Mouse (Mus musculus) embryo, embryonic 10.5 days (tissue): ENCODE data around the gene Rpia.
"Not testable (repeated sequence)": the region's sequence is repeated elsewhere in the genome, so short reads cannot be mapped to it uniquely, and the experiment has no call there.

ENCODE experiments used
- DNase-seq: peaks from one replicate; pipeline ENCODE4 v3.0.0-alpha.2; 2015; ENCODE audit warnings: low spot score

Rpia gene

GRCm38 (mm10) chr6:70791824-70792535 is at the start of gene Rpia:
Rpia (minus strand) TSS chr6:70792232.
- peak; percentile 99 for DNase-seq

DNA sequence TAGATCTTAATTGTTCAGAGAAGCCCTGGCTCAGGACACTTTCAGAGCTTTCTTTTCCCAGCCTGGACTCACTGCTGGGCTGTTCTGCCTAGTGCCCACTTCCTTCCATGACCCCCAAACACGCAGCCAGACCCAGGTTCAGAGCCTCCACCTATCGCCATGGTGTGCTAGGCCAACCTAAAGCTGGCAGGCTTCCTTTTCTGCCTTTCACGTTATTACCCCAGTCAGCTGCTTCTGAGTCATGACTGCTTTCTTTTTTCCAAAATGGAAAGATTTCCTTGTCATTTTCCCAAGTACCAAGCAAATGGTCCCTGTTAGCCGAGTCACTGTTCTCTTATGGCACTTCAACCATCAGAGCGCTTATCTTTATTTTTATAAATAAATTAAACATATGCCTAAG is 48.2 kb upstream of the Rpia start:
- DNase-seq: no peak

- no peak for DNase-seq
Measured at GRCm38 (mm10) chr6:70838532-70838931, 46.5 kb upstream of the Rpia start.

- no peak for DNase-seq
Measured at GRCm38 (mm10) chr6:70837297-70837696, 45.3 kb upstream of the Rpia start.

DNA sequence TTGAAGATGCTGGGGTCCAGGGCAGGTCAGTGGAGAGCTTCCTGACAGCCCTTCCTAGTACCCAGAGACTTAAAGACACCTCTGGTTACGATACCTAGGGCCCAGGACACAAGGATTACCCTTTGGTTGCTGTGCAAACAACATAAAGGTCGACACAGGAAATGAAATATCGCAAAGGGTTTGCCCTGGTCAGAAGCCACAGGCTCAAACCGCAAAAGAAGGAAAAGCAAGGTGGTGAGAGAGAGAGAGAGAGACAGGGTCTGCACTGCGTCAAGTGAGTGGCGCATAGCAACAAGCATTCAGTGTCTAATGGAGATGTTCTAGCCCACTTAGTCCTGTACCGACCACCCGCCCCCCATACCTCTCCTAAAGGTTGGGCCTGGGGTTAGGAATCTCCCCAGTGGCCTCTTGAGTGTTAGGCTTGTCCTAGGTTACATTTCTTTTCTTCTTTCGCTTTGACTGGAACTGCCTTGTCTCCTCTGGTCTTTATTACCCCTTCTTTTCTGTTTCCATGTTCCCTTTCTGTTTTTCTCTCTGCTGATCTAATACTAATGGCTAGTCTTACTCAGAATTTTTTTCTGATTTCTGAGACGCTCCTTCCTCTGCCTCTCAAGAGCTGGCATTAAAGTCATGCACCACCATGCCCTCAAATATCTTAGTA is 39.3 kb upstream of the Rpia start:
- DNase-seq: no peak

- DNase-seq: no peak
Measured at GRCm38 (mm10) chr6:70830552-70830951, 38.5 kb upstream of the Rpia start.

GRCm38 (mm10) chr6:70829451-70829850 is 37.4 kb upstream of the Rpia start:
- DNase-seq: no peak

GRCm38 (mm10) chr6:70824987-70825337 is 32.9 kb upstream of the Rpia start:
- no peak for DNase-seq

DNA sequence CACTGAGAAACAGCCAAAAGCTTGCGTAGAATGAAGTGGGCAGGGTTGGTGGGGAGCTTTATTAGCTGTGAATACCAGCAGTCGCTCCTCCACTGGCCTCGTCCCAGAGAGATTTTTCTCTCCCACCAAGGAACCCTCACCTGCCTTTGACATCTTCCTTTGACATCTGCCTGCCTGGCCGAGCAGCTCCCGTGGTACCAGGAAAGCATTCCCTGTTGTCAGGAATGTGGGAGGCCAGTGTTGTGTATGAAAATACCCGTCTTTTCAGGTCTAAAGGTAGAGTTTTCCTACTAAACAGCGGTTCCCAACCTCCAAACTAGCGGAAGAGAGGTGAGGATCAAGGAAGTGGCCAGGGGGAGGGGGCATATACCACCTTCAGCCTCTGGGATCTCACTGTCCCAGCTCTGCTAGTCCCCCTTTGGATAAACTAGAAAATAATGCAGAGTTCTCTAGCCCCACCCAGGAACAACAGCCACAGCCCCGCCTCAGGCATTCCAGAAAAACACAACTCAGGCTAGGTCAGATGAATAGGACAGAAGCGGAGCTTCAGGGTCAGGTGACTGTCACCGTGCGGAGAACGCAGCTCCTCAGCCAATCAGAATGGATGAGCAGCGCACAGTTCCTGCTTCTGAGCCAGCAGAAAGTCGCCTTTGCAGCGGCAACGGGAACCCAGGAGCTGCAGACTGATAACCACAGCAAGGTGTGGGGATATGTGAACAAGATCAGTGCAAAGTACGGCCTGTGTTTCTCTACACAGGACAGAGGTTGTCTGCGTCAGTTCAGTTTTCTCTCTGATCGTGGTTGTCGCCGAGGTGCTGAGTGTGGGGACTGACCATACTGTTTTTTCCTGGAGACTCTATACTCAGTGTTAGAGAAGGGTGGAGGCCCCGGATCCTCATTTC is 32.3 kb upstream of the Rpia start:
- DNase-seq: peak; percentile 77

DNA sequence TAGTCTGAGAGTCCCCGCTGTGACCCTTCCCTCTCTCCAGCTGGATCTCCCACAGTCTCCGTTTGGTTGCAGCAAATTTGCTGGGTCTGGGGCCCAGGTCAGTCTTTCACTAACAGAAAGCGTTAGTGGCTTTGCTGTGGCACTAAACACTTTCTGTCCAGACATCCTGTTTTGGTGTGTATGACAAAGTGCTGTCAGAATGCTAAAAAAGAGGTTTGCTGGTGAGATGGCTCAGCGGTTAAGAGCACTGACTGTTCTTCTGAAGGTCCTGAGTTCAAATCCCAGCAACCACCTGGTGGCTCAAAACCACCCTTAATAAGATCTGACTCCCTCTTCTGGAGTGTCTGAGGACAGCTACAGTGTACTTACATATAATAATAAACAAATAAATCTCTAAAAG is 31.2 kb upstream of the Rpia start:
- not testable (repeated sequence) for DNase-seq

DNA sequence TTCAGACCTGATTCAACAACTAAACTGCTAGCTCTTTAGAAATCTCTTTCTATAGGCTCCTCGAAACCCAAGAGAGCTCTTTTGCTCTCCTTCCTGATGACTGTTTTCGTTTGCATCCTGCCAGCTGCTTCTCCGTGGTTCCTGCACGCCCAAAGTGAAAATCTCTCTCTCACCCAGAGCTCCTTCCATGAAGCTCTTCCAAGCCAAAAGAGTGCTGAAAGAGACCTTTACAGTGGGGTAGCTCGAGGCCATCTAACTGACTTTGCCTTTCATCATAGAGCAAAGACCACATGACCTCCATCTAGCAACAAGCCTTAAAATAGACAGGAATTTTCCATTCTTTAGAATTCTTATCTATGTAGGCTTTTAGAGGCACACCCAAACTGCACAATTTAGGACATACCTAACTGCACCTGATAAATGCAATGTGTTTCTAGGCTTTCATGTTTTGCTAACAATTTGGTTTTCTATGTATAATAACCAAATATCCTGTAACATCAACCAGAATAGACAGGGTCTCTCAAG is 30.4 kb upstream of the Rpia start:
- DNase-seq: no peak

DNA sequence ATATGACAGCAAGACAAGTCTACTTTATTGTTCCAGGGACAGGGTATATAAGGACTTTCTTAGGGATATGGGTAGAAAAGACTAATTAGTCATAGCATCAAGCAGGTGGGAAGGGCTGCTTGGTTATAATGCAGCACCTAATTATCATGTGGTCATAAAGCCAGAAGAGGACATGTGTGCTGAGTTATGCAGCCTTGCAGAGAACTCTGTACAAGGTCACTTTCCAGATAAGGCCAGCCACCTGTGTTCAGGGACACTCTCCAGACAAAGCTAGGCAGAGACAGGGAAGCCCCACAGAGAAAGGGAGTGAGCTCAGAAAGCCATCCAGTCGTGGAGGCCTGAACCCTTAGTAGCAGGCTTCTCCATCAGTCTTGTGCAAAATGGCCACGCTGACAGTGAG is 29.5 kb upstream of the Rpia start:
- no peak for DNase-seq

GRCm38 (mm10) chr6:70815471-70815870 is 23.4 kb upstream of the Rpia start:
- no peak for DNase-seq

DNA sequence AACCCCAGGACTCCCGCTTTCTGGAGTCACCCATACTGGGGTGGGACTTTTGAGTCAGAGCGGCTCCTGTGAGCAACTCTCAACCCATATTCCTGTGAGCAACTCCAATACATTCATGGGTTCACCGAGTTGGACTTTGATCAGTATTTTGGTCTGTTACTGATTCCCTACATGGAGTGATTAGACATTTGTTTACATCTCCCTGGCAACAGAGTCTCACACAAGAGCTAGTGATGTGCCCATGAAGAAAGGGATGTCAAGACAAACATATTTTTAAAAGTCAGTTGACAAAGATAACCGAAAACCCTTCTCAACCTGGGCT is 22.6 kb upstream of the Rpia start:
- DNase-seq: no peak

DNA sequence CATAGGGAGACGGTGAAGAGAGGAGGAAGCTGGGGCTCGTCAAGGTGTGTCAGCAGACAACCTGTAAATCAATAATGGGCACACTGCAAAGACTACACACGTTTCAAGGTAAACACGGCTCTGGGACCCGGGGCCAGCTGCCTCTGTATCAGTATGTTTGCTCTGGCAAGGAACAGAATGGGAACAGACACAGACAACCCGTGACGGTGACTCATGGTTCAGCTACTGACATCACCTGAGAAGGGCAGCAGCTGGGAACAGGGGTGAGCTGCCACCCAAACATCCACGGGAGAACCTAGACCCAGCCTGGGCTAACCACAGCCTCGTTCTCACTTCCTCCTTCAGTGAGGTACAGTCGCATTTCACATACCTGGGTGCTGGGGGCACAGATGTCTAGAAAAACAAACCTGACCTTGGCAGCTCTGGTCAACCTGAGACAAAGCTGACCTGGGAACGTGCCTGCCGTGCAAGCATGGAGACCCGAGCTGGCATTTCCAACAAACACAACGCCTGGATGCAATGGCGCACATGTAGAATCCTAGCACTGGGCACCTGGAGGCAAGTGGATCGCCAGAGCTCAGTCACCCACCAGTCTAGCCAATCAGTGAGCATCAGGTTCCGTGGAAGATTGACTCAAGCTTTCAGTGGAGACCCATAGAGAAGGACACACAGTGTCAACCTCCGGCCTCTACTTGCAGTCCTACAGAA is 22.0 kb upstream of the Rpia start:
- no peak for DNase-seq

DNA sequence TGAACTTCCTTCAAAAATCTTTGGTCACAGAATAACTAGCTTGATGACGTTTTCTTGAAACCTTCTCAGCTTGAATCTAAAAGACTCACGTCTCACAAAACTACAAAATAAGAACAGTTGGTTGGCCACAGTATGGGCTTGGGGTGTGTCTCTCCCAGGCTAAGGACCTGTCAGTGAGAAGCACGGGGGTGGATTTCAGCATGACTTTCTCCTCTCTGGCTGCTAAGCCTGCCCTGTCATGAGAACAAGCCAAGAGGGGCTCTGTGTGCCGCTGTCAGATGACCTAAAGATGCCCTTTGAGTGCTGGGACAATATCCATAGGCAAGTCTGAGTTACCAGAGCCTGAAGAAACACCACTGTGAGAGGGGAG is 20.5 kb upstream of the Rpia start:
- DNase-seq: no peak

DNA sequence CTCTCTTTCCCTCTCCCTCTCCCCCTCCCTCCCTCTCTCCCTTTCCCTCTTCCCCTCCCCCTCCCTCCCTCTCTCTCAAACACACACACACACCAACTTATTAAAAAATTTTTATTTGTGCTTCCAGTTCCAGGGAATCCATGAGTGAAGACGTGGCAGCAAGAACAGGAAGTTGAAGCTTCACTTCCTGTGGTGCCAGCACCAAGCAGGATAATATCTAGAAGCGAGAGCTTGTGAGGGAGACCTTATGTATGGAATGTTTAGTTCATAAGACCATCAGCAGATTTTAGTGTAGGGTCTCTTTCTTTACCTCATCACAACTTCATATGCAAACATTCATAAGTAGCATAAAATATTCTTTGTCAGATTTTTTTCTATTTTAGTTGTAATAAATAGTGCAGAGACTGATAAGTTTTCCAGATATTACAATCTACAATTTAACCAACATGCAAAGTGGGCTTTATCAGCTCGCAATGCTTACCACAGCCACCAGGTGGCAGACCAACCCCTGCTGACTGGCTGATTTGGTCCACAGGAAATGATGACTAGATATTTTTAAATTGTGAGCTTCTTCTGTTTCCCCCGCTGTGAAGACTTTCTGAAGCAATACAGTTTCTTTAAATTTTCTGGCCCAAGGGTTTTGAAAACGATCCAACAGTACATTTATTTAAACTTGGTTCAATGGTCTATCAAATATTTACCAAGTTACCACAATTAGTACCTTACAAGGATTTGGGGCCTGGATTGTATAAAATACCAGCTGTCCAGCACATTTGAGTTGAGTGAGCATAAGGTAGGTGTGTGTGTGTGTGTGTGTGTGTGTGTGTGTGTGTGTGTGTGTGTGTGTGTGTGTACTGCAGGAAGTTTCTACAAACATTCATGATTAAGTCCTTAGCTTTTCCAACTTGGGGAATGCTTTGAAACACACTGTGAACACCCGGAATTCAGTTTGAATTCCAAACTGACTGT is 19.8 kb upstream of the Rpia start:
- peak; percentile 81 for DNase-seq

DNA sequence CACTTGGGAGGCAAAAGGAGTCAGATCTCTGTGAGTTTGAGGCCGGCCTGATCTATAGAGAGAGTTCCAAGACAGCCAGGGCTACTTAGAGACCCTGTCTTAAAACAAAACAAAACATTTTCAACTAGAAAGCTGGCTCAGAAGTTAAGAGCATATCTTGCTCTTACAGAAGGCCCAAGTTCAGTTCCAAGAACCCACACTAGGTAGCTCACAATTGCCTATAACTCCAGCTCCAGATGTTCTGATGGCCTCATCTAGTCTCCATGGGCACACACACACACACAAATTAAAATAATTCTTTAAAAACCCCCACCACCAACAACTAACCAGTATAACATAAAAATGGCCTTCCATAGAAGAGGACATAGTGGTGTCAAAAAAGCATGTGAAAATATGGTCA is 18.5 kb upstream of the Rpia start:
- DNase-seq: no peak

DNA sequence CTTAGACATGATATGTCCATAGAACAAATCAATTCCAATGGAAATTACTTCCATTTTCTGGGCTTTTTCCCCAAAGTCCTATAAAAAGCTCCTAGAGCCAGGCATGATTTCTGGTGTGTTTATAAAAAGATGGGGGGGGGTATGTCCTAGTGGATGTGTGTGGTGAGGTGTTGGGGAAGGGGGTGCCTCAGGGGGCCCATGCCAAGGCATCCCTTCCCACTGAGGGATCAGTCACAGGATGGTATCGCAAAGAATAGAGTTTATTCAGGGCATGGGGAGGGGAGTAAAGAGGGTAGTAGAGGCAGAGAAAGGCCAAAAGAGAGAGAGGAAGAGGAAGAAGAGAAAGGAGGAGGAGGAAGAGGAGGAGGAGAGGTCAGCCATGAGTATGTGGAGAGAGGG is 14.5 kb upstream of the Rpia start:
- no peak for DNase-seq

- DNase-seq: peak; percentile 94
Measured at GRCm38 (mm10) chr6:70805820-70806513, 13.9 kb upstream of the Rpia start.
